Mouse (Mus musculus): ENCODE data around the gene Trak2.

DNA sequence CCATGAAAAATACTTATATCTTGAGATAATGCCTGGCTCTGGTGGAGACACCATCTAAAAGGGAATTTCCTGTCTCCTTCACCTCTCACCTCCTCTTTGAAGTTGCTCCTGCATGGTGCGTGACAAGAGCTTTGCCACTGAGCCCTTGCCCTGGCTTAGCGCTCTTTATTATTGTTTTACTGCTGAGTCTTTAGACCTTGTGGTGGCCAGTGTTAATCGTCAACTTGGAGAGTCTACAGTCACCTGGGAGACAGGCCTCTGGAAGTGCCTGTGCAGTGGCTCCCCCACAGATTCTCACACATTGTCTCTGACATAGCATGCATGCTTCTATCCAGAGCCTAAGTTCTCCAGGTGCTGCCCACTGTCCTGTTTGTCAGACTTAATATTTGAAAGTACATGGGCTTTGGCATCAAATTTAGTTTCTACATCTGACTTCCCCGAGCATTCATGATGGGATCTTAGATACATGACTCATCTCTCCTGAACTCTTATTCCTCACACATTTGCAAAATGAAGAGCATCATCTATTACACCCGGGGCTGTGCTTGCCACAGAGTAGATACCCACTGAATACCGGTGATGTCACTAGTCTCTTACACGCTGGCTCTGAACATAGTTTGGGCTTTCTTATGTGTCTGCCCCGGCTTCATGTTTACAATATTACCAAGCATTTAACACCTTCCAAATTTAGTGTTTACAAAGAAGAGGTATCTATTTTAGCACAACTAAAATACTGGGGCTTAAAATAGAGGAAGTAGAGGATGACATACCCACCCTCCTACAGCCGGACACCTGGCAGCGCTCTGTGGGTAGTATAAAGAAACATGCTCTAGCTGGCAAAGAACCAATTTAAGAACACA lies 36.3 kb downstream of the Trak2 start:
- TF ChIP-seq CTCF (IDR thresholded peaks at IDR 0.05; ENCODE audit: borderline replicate concordance, extremely low read depth, insufficient read depth, insufficient read length) (no peak), POLR2A (IDR thresholded peaks at IDR 0.05; ENCODE audit: borderline replicate concordance, extremely low read depth, insufficient read depth, insufficient read length, poor library complexity, severe bottlenecking) (no peak)
